Mouse (Mus musculus) stomach, adult 2 months (tissue): Measurements from ENCODE around the gene Cdkn2aip. TPM values are rescaled to one million over a fixed set of nuclear protein-coding genes. Genes with fewer than 3 reads are reported as not detected.

Source experiments
- polyA plus RNA-seq: library from polyadenylated mRNA; depleted of rRNA; stranded (reverse); fragments of >200 nt; gene quantifications from 2 replicates; pipeline ENCODE4 v1.2.3, GENCODE M21; 2012; rRNA removed

Gene Cdkn2aip
- polyA plus RNA-seq = 8.0 and 13.3 TPM in 2 replicates

GRCm38 (mm10) chr8:47713761-47714745 is at the start of gene Cdkn2aip:
TSS of gene Cdkn2aip (minus strand) at chr8:47713932.

DNA sequence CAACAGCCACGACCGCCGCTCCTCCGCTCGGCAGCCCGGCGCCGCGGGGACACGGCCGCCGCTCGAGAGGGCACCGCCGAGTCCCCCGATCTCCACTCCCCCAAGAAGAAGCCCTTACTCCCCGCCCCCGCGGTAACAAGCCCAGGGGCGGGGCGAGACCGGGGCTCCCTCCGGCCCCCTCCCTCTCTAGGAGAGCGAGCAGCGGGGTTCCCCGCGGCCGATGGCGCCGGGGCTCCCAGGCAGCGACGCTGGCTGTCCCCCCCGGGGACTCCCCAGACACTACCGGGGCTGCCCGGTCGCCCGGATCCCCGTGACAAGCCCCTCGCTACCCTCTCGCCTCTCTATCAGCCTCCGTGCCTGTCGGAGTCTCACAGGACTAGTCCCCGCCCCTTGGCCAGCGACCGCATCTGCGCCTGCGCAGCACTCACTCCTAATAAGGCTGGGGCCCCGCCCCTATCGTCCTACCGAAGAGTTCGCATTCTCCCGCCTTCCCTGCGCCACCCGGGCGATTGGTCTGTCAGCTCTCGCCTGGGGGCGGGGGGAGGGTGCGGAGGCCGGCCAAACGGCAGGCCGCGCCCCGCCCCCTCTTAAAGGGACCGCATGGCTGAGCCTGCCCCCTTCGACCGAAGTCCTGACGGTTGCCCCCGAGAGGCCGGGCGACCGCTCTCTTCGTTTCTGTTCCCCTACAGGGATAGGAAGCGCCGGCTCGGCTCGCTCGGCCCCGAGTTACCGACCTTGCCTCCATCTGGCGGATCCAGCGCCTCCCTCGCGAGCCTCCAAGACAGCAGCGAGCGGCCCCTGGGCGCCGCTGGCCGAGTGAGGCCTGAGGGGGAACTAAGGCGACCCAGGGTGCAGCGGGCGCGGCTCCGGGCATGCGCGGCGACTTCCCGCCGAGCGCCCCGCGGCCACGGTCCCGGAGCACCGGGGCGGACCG is 38.7 kb downstream of the Cdkn2aip start, which contains the start of gene Ing2:
Ing2 (minus strand) TSS at position 780 of the 934 bp plus-strand sequence.

Other genes starting within 250 kb of the Cdkn2aip start
- 6.1 and 6.8 TPM in 2 replicates for gene Trappc11, start 180.5 kb downstream of the Cdkn2aip start, polyA plus RNA-seq
- gene Rwdd4a, start 180.3 kb downstream of the Cdkn2aip start, polyA plus RNA-seq = 9.6 and 16.9 TPM in 2 replicates
- gene Ing2, start 38.4 kb downstream of the Cdkn2aip start, polyA plus RNA-seq = 0.49 and 0.78 TPM in 2 replicates
- not detected in 2 replicates for gene Cldn24, start 108.2 kb upstream of the Cdkn2aip start, polyA plus RNA-seq
- 1.1 and 1.7 TPM in 2 replicates for gene Cldn22, start 110.5 kb upstream of the Cdkn2aip start, polyA plus RNA-seq